Mouse (Mus musculus) urinary bladder, postnatal 0 days (tissue): Measurements from ENCODE around the gene Gm17174. TPM values are rescaled to one million over a fixed set of nuclear protein-coding genes. Genes with fewer than 3 reads are reported as not detected.

Experiments
- polyA plus RNA-seq: library from polyadenylated mRNA; unstranded; fragments of >200 nt; fragmentation: Nextera tagmentation; extraction: Ambion mirVana; gene quantifications from 2 replicates; pipeline ENCODE4 v1.2.1, GENCODE M21; 2015

Gm17174 gene
- polyA plus RNA-seq = not detected in 2 replicates

GRCm38 (mm10) chr14:51592039-51592438 lies at the start of gene Gm17174:
Gm17174 (minus strand) TSS chr14:51592139.

GRCm38 (mm10) chr14:51635566-51635965 lies 43.6 kb upstream of the Gm17174 start, which contains the start of gene Gm4181:
Gm4181 (minus strand) TSS chr14:51635666.

GRCm38 (mm10) chr14:51611210-51611609 lies 19.3 kb upstream of the Gm17174 start, which contains the start of gene Gm17078:
Gm17078 (minus strand) TSS chr14:51611310.

GRCm38 (mm10) chr14:51573963-51574362 lies 18.0 kb downstream of the Gm17174 start, which contains the start of gene Gm17175:
Gm17175 (minus strand) TSS chr14:51574063.

GRCm38 (mm10) chr14:51552490-51552889 lies 39.4 kb downstream of the Gm17174 start, which contains the start of gene Gm5622:
Gm5622 (plus strand) TSS chr14:51552790.

Other genes starting within 250 kb of the Gm17174 start
- gene Gm7247, start 230.4 kb downstream of the Gm17174 start, polyA plus RNA-seq = not detected in 2 replicates
- not detected in 2 replicates for gene Vmn2r88, start 181.3 kb downstream of the Gm17174 start, polyA plus RNA-seq
- not detected in 2 replicates for gene Vmn2r89, start 140.3 kb downstream of the Gm17174 start, polyA plus RNA-seq
- 0.23 and 0.41 TPM in 2 replicates for gene Gm5622, start 39.3 kb downstream of the Gm17174 start, polyA plus RNA-seq
- gene Gm17175, start 18.1 kb downstream of the Gm17174 start, polyA plus RNA-seq = not detected in 2 replicates
- gene Gm17078, start 19.2 kb upstream of the Gm17174 start, polyA plus RNA-seq = not detected in 2 replicates
- gene Gm4181, start 43.5 kb upstream of the Gm17174 start, polyA plus RNA-seq = not detected in 2 replicates
- gene Gm17079, start 103.3 kb upstream of the Gm17174 start, polyA plus RNA-seq = not detected in 2 replicates
- gene Gm5800, start 125.0 kb upstream of the Gm17174 start, polyA plus RNA-seq = not detected in 2 replicates
- gene Ang4, start 181.5 kb upstream of the Gm17174 start, polyA plus RNA-seq = not detected in 2 replicates
- not detected in 2 replicates for gene AY358078, start 207.9 kb upstream of the Gm17174 start, polyA plus RNA-seq